Mouse (Mus musculus) left cerebral cortex, adult 2 months (tissue): Measurements from ENCODE around the gene Acvr1b. TPM values are rescaled to one million over a fixed set of nuclear protein-coding genes. Genes with fewer than 3 reads are reported as not detected.

ENCODE experiments used
- DNase-seq, 2 experiments: peaks; one replicate each; pipeline ENCODE4 v3.0.0; 2021 to 2022; ENCODE audit warnings: low spot score in 2 of 2, mixed read lengths in 1 of 2; ENCODE audit errors: extremely low spot score in 1 of 2
- H3K27ac ChIP-seq: fragments of 200-600 bp; 2 replicates; pipeline ENCODE4 v1.8.1; 2022
- H3K4me3 ChIP-seq: fragments of 200-600 bp; 2 replicates; pipeline ENCODE4 v1.8.1; 2022
- CTCF ChIP-seq: fragments of 200-600 bp; IDR thresholded peaks from 2 replicates; pipeline ENCODE4 v1.8.1; 2022; ENCODE audit warnings: antibody characterized with exemption, mild to moderate bottlenecking, moderate library complexity
- intact Hi-C: fragments of 180-260 bp; cut with DNase I; formaldehyde crosslinking; loops from one replicate; pipeline ENCODE4 v1.15.1; 2025
- total RNA-seq, 2 experiments: library from RNA; stranded (reverse); gene quantifications; 2 replicates each; pipeline ENCODE4 v1.2.3; 2021

Gene Acvr1b
- total RNA-seq, 2 experiments from 2014 or later, result 102 to 114 TPM

GRCm38 (mm10) chr15:101236878-101237277 is 63.0 kb downstream of the Acvr1b start:
- peak overlapping the region; percentile 96 for H3K27ac ChIP-seq
- peak; percentile 56 to 60 for DNase-seq
- no peak overlapping the region for H3K4me3 ChIP-seq
- peak; percentile 77 for TF ChIP-seq CTCF
- intact Hi-C loops, result loop anchor here (1.0 kb wide), 1 partner anchor 13 kb away; the partner anchor contains the start of gene Grasp

DNA sequence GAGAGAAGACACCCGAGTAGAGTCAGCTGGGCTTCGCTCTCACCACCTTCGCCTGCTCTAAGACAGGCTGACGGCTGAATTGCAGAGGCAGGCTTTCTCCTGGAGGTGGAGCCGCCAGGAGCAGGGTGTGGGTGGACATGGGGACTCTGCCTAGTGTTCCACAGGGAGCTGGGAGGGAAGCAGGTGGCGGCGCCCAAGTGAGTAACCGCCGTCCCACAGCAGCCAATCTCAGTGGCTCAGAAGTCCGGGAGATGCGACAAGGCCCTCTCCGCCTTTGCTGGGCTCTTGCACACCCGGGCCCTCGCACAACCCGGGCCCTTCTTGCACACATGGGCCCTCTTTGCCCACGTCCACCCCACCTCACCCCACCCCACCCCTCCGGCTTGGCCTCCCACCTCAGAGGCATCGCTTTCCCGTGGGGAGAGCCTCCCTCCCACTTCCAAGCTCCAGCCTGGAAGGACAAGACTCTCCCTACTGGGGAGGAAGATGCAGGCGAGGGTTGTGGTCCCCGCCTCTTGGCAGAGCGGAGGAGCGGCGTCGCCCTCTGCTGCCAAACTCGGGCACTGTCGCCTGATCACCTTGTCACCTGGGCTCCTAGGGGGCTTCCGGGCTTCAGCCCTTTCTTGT is 65.1 kb downstream of the Acvr1b start:
- intact Hi-C loops, result loop anchor here (1.0 kb wide), 1 partner anchor 16 kb away; no protein-coding TSS in a partner anchor

GRCm38 (mm10) chr15:101239821-101240220 is 66.0 kb downstream of the Acvr1b start:
- no peak for TF ChIP-seq CTCF
- no peak for DNase-seq
- no peak overlapping the region for H3K4me3 ChIP-seq
- peak overlapping the region; percentile 89 for H3K27ac ChIP-seq
- intact Hi-C loops, result loop anchor here (1.0 kb wide), 3 partner anchors 17 to 75 kb away; no protein-coding TSS in a partner anchor

More for the DNA sequence above, 65.1 kb downstream of the Acvr1b start:
- peak; percentile 78 to 82 for DNase-seq
- peak; percentile 69 for TF ChIP-seq CTCF
- H3K27ac ChIP-seq, result peak overlapping the region; percentile 89
- H3K4me3 ChIP-seq, result peak overlapping the region; percentile 13; the same call in 1 of the 2 replicates

DNA sequence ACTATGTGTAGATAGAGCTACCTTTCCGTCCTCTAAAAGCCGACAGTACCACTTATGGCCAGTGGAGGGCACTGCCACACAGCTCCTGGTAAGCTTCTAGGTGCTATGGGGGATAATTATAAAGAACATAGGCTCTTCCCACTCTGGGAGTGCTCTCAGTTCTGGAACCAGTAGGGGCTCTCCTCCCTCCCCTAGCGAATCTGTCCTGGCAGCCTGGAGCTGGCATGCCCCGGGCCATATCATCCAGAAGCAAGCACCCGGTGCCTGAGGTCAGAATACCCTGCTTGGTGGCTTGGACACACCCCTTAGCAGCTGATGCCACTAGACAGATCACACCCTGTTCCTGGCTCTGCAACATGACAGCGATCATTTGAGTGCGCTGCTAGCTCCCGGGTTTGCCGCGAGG is 66.9 kb downstream of the Acvr1b start:
- intact Hi-C loops, result loop anchor here (1.0 kb wide), 2 partner anchors 42 to 74 kb away; no protein-coding TSS in a partner anchor
- H3K27ac ChIP-seq, result peak overlapping the region; percentile 84
- peak; percentile 99 for TF ChIP-seq CTCF
- DNase-seq, result peak; percentile 89 to 91
- H3K4me3 ChIP-seq, result peak overlapping the region; percentile 46

GRCm38 (mm10) chr15:101241236-101241635 is 67.4 kb downstream of the Acvr1b start:
- intact Hi-C loops, result no loop called here
- no peak for TF ChIP-seq CTCF
- H3K4me3 ChIP-seq, result peak overlapping the region; percentile 46
- H3K27ac ChIP-seq, result peak overlapping the region; percentile 84
- no peak for DNase-seq

DNA sequence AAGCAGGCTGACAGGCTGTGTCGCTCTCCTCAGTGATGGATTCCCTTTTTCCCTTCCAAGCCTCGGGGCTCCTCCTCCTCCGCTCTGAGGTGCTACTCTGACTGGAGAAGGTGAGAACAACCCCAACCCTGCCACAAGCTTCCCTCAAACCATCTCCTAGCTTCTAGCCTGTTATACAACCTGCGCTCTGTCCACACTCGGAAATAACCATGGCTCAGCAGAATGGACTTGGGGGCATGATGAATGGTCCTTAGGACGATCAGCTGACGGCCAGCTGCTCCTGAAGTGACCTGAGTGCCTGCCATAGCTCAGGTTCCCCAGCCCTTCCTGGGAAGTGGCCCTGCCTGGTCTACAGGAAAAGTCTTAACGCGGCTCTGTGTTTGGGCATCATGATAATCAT is 68.0 kb downstream of the Acvr1b start:
- no peak overlapping the region for H3K4me3 ChIP-seq
- no peak for DNase-seq
- no peak for TF ChIP-seq CTCF
- intact Hi-C loops, result no loop called here
- H3K27ac ChIP-seq, result no peak overlapping the region

GRCm38 (mm10) chr15:101242645-101243044 is 68.8 kb downstream of the Acvr1b start:
- peak; percentile 24 for TF ChIP-seq CTCF
- no peak for DNase-seq
- intact Hi-C loops, result no loop called here

GRCm38 (mm10) chr15:101244012-101244411 is 70.1 kb downstream of the Acvr1b start:
- no peak for TF ChIP-seq CTCF
- no peak overlapping the region for H3K4me3 ChIP-seq
- DNase-seq, result no peak
- intact Hi-C loops, result no loop called here
- H3K27ac ChIP-seq, result no peak overlapping the region

More at GRCm38 (mm10) chr15:101242645-101243044, 68.8 kb downstream of the Acvr1b start:
- Histone ChIP-seq H3K27ac (no peak overlapping the region), H3K4me3 (no peak overlapping the region)

- TF ChIP-seq CTCF, result peak; percentile 51
- Histone ChIP-seq H3K27ac (peak overlapping the region; percentile 97), H3K4me3 (peak overlapping the region; percentile 62)
- peak; percentile 93 to 96 for DNase-seq
- intact Hi-C loops, result loop anchor here (1.0 kb wide), 1 partner anchor 20 kb away; no protein-coding TSS in a partner anchor
Observed at GRCm38 (mm10) chr15:101246231-101247154, 72.6 kb downstream of the Acvr1b start.

- H3K27ac ChIP-seq, result peak overlapping the region; percentile 97
Observed at GRCm38 (mm10) chr15:101247155-101247498, 73.3 kb downstream of the Acvr1b start.

GRCm38 (mm10) chr15:101248029-101248710 is 74.3 kb downstream of the Acvr1b start:
- H3K27ac ChIP-seq, result peak overlapping the region; percentile 78
- no peak for DNase-seq
- no peak for TF ChIP-seq CTCF
- intact Hi-C loops, result no loop called here
- H3K4me3 ChIP-seq, result no peak overlapping the region

More at GRCm38 (mm10) chr15:101247155-101247498, 73.3 kb downstream of the Acvr1b start:
- no peak for TF ChIP-seq CTCF
- intact Hi-C loops, result no loop called here
- H3K4me3 ChIP-seq, result peak overlapping the region; percentile 62
- no peak for DNase-seq
